Mouse (Mus musculus) large intestine, adult 2 months (tissue): ENCODE data around the gene Zfp629. TPM values are rescaled to one million over a fixed set of nuclear protein-coding genes. Genes with fewer than 3 reads are reported as not detected.
A peak's percentile ranks its signal among the peaks of the same experiment; 100 is the strongest.

Experiments used
- DNase-seq: peaks from one replicate; pipeline ENCODE4 v3.0.0-alpha.2; 2012; ENCODE audit warnings: low read depth, low spot score
- WGBS: fragments of 180-500 bp; shearing (Covaris S2); methylation state at CpG from one replicate; pipeline ENCODE4 v1.1.7; 2018; 5-methylcytosine and 5-hydroxymethylcytosine counted together
- polyA plus RNA-seq: library from polyadenylated mRNA; depleted of rRNA; stranded (reverse); fragments of >200 nt; gene quantifications from 2 replicates; pipeline ENCODE4 v1.2.3, GENCODE M21; 2012

Zfp629 gene
- polyA plus RNA-seq, 1 experiment, result 5.3 TPM

- no peak for DNase-seq
- WGBS, result 81% methylated on average over 2 of the region's 2 CpGs
Measured at GRCm38 (mm10) chr7:127617962-127618361, 2.4 kb upstream of the Zfp629 start.

GRCm38 (mm10) chr7:127616881-127617280 is 1.3 kb upstream of the Zfp629 start:
- WGBS, result 68% methylated on average over 1 of the region's 1 CpGs
- DNase-seq, result no peak

GRCm38 (mm10) chr7:127616336-127616735 is 739 bp upstream of the Zfp629 start:
- DNase-seq, result no peak
- 56% methylated on average over 1 of the region's 1 CpGs for WGBS

- no peak for DNase-seq
- WGBS, result 2% methylated on average over 43 of the region's 44 CpGs
Measured at GRCm38 (mm10) chr7:127614511-127614890, 1.1 kb downstream of the Zfp629 start.

- DNase-seq, result no peak
- WGBS, result 21% methylated on average over 8 of the region's 8 CpGs
Measured at GRCm38 (mm10) chr7:127614091-127614490, 1.5 kb downstream of the Zfp629 start.

- WGBS, result 90% methylated on average over 8 of the region's 8 CpGs
- no peak for DNase-seq
Measured at GRCm38 (mm10) chr7:127613501-127613900, 2.1 kb downstream of the Zfp629 start.

GRCm38 (mm10) chr7:127611561-127611960 is 4.0 kb downstream of the Zfp629 start:
- 96% methylated on average over 26 of the region's 26 CpGs for WGBS
- DNase-seq, result no peak

- WGBS, result 96% methylated on average over 29 of the region's 29 CpGs
- no peak for DNase-seq
Measured at GRCm38 (mm10) chr7:127611011-127611410, 4.6 kb downstream of the Zfp629 start.

GRCm38 (mm10) chr7:127607150-127607549 is 8.4 kb downstream of the Zfp629 start:
- WGBS, result 72% methylated on average over 6 of the region's 6 CpGs
- DNase-seq, result no peak

- 86% methylated on average over 10 of the region's 10 CpGs for WGBS
Measured at GRCm38 (mm10) chr7:127604256-127604655, 11.3 kb downstream of the Zfp629 start.

GRCm38 (mm10) chr7:127602903-127603302 is 12.7 kb downstream of the Zfp629 start:
- 95% methylated on average over 2 of the region's 2 CpGs for WGBS
- DNase-seq, result no peak

More at GRCm38 (mm10) chr7:127604256-127604655, 11.3 kb downstream of the Zfp629 start:
- DNase-seq, result no peak

GRCm38 (mm10) chr7:127601735-127602134 is 13.9 kb downstream of the Zfp629 start:
- DNase-seq, result no peak
- WGBS, result 80% methylated on average over 4 of the region's 4 CpGs

- DNase-seq, result no peak
- WGBS, result 94% methylated on average over 7 of the region's 7 CpGs
Measured at GRCm38 (mm10) chr7:127600612-127601011, 15.0 kb downstream of the Zfp629 start.

GRCm38 (mm10) chr7:127596747-127597146 is 18.9 kb downstream of the Zfp629 start:
- WGBS, result 93% methylated on average over 17 of the region's 17 CpGs
- no peak for DNase-seq

- DNase-seq, result no peak
- 90% methylated on average over 14 of the region's 14 CpGs for WGBS
Measured at GRCm38 (mm10) chr7:127592575-127592974, 23.0 kb downstream of the Zfp629 start.

GRCm38 (mm10) chr7:127591108-127591507 is 24.5 kb downstream of the Zfp629 start:
- DNase-seq, result no peak
- WGBS, result 68% methylated on average over 10 of the region's 10 CpGs

GRCm38 (mm10) chr7:127589637-127590036 is 26.0 kb downstream of the Zfp629 start:
- no peak for DNase-seq
- WGBS, result 93% methylated on average over 9 of the region's 9 CpGs

- WGBS, result 2% methylated on average over 29 of the region's 29 CpGs
- no peak for DNase-seq
Measured at GRCm38 (mm10) chr7:127588901-127589300, 26.7 kb downstream of the Zfp629 start.

- WGBS, result 1% methylated on average over 50 of the region's 50 CpGs
Measured at GRCm38 (mm10) chr7:127588011-127588871, 27.4 kb downstream of the Zfp629 start, which contains the start of the genes Ccdc189 and Rnf40. Ccdc189 (minus strand) TSS chr7:127588595. Rnf40 (plus strand) TSS chr7:127588767.

GRCm38 (mm10) chr7:127587196-127587595 is 28.4 kb downstream of the Zfp629 start:
- DNase-seq, result no peak
- WGBS, result 40% methylated on average over 5 of the region's 5 CpGs

More at GRCm38 (mm10) chr7:127588011-127588871, 27.4 kb downstream of the Zfp629 start, which contains the start of the genes Ccdc189 and Rnf40:
- DNase-seq, result peak; percentile 97

- 94% methylated on average over 6 of the region's 6 CpGs for WGBS
- no peak for DNase-seq
Measured at GRCm38 (mm10) chr7:127586149-127586548, 29.4 kb downstream of the Zfp629 start.
